Mouse (Mus musculus) embryo, embryonic 9.5 days (tissue): ENCODE measurements around the gene Sv2c.

ENCODE experiments used
- DNase-seq: peaks from one replicate; pipeline ENCODE4 v3.0.0-alpha.2; 2017; ENCODE audit errors: extremely low spot score

Sv2c gene

GRCm38 (mm10) chr13:96052755-96053154 is 79.6 kb downstream of the Sv2c start:
- no peak for DNase-seq

GRCm38 (mm10) chr13:96045396-96045795 is 87.0 kb downstream of the Sv2c start:
- DNase-seq = no peak

GRCm38 (mm10) chr13:96040275-96041042 is 91.9 kb downstream of the Sv2c start:
- no peak for DNase-seq

GRCm38 (mm10) chr13:96039536-96039935 is 92.8 kb downstream of the Sv2c start:
- no peak for DNase-seq

- DNase-seq = peak; percentile 63
Observed at GRCm38 (mm10) chr13:96030368-96031223, 101.8 kb downstream of the Sv2c start.

GRCm38 (mm10) chr13:96023858-96024257 is 108.5 kb downstream of the Sv2c start:
- no peak for DNase-seq

- DNase-seq = no peak
Observed at GRCm38 (mm10) chr13:96015516-96015915, 116.9 kb downstream of the Sv2c start.

- peak; percentile 23 for DNase-seq
Observed at GRCm38 (mm10) chr13:96010861-96011511, 121.4 kb downstream of the Sv2c start.

- DNase-seq = no peak
Observed at GRCm38 (mm10) chr13:96008975-96009374, 123.4 kb downstream of the Sv2c start.

- DNase-seq = no peak
Observed at GRCm38 (mm10) chr13:96008154-96008553, 124.2 kb downstream of the Sv2c start.

GRCm38 (mm10) chr13:96003539-96003938 is 128.8 kb downstream of the Sv2c start:
- DNase-seq = no peak

- DNase-seq = no peak
Observed at GRCm38 (mm10) chr13:96002475-96002874, 129.9 kb downstream of the Sv2c start.

GRCm38 (mm10) chr13:95999396-95999795 is 133.0 kb downstream of the Sv2c start:
- no peak for DNase-seq

GRCm38 (mm10) chr13:95997294-95997693 is 135.1 kb downstream of the Sv2c start:
- DNase-seq = no peak

GRCm38 (mm10) chr13:95994705-95995703 is 137.4 kb downstream of the Sv2c start:
- DNase-seq = no peak

GRCm38 (mm10) chr13:95988181-95988580 is 144.2 kb downstream of the Sv2c start:
- DNase-seq = no peak

GRCm38 (mm10) chr13:95987147-95987546 is 145.2 kb downstream of the Sv2c start:
- no peak for DNase-seq

GRCm38 (mm10) chr13:95986375-95986774 is 146.0 kb downstream of the Sv2c start:
- DNase-seq = peak; percentile 46

GRCm38 (mm10) chr13:95975225-95975624 is 157.2 kb downstream of the Sv2c start:
- DNase-seq = no peak

- DNase-seq = no peak
Observed at GRCm38 (mm10) chr13:95974106-95974505, 158.3 kb downstream of the Sv2c start.

GRCm38 (mm10) chr13:95973368-95973958 is 158.9 kb downstream of the Sv2c start:
- peak; percentile 75 for DNase-seq
